Mouse (Mus musculus): ENCODE measurements around the gene Plekha5. TPM values are rescaled to one million over a fixed set of nuclear protein-coding genes. Genes with fewer than 3 reads are reported as not detected.

The Plekha5 gene
- polyA plus RNA-seq, 1 experiment from 2014 or later, result 5.2 TPM

DNA sequence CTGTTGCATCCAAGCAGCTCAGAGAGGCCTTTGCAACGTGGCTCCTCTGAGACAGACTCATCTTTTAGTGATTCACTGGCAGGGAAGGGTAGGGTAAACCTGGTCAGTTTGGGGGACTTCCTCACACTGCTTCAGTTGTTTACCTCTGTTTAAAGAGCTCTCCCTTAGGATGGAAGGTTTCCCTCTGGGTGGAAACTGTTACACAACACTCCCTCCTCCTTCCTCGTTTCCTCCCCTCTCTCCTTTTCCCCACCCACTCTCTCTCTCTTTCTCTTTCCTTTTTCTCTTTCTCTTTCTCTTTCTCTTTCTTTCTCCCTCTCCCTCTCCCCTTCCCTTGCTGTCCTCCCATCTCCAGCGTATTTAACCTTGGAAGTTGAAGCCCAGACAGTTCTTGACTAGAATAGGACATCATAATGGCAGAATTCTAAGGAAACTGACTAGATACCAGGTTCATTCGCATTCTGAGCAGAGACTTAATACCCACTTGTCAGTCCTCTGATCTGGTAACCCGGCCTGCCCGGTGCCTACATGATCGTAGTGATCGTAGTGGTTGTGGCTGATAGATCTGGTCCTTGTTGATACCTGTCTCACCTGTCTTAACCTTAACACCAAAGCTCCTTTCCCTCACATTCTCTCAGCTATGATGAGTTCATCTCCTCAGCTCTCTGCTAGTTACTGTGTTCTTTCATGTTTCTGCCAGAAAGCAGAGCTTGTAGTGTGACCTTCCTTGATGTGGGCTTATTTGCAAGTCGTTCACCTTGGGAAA, 137.5 kb downstream of the Plekha5 start:
- H3K27ac ChIP-seq (ENCODE audit: low read depth), result no peak overlapping the region
- no peaks in the 10 kb centered on the region for H3K9me3 ChIP-seq (ENCODE audit: low read length)
- H3K4me1 ChIP-seq (ENCODE audit: insufficient read depth), result peaks cover 2% of the 10 kb centered on the region; the same call in 1 of the 2 replicates
- H3K36me3 ChIP-seq (replicated peaks; ENCODE audit: insufficient read depth, low read length), result peaks cover 3% of the 10 kb centered on the region; the same call in 1 of the 2 replicates
- H3K4me2 ChIP-seq (ENCODE audit: low read depth, low read length), result no peak overlapping the region
- 67% methylated on average over 9 of the region's 9 CpGs for WGBS (ENCODE audit: insufficient replicate concordance)
- no peak for DNase-seq
- TF ChIP-seq CTCF (IDR thresholded peaks at IDR 0.05; ENCODE audit: low read depth), result no peak
- TF ChIP-seq EP300 (IDR thresholded peaks at IDR 0.05; ENCODE audit: low read depth), result no peak
- no peaks in the 10 kb centered on the region for H3K27me3 ChIP-seq (ENCODE audit: insufficient read depth, low read length)
- H3K4me3 ChIP-seq (ENCODE audit: low read depth, low read length), result no peak overlapping the region
- no peak overlapping the region for H3K9ac ChIP-seq (replicated peaks)
- ATAC-seq, result no peak

DNA sequence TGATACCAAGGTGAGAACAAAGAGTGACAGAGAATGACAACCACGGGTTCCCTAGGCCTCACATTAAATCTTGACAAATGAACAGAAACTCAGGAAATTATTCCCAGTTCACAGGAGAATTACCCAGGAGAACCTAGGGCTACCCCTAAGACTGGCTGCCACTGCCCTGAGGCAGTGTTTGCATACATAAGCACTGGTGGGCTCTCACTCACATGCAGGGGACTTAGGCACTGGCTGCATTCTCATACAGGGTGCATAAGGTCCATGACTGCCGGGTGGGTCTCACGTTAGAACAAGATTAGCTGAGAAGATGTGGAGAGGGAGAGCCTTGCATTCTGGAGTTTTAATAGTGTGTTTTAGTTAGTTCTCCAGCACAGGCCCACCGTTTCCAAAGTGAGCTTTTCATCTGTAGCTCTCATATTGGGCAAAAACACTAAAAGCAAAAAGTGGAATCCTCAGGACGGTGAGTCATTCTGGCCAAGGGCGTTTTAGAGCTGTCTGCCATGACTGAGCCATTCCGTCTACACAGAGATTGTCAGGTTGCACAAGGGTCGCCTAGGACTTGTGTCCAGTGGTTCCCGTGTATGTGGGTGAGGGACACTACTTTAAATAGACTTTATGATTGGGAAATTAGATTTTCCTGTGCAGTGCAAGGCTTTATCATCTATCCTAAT, 138.2 kb downstream of the Plekha5 start:
- Histone ChIP-seq H3K4me1 (ENCODE audit: insufficient read depth) (peaks cover 2% of the 10 kb centered on the region; the same call in 1 of the 2 replicates), H3K27me3 (ENCODE audit: insufficient read depth, low read length) (no peaks in the 10 kb centered on the region), H3K36me3 (replicated peaks; ENCODE audit: insufficient read depth, low read length) (peaks cover 4% of the 10 kb centered on the region; the same call in 1 of the 2 replicates), H3K4me3 (ENCODE audit: low read depth, low read length) (no peak overlapping the region), H3K9ac (replicated peaks) (no peak overlapping the region), H3K4me2 (ENCODE audit: low read depth, low read length) (no peak overlapping the region), H3K9me3 (ENCODE audit: low read length) (no peaks in the 10 kb centered on the region), H3K27ac (ENCODE audit: low read depth) (no peak overlapping the region)
- 78% methylated on average over 9 of the region's 9 CpGs for WGBS (ENCODE audit: insufficient replicate concordance)
- TF ChIP-seq EP300 (IDR thresholded peaks at IDR 0.05; ENCODE audit: low read depth) (no peak), CTCF (IDR thresholded peaks at IDR 0.05; ENCODE audit: low read depth) (no peak)
- DNase-seq (no peak), ATAC-seq (no peak)

DNA sequence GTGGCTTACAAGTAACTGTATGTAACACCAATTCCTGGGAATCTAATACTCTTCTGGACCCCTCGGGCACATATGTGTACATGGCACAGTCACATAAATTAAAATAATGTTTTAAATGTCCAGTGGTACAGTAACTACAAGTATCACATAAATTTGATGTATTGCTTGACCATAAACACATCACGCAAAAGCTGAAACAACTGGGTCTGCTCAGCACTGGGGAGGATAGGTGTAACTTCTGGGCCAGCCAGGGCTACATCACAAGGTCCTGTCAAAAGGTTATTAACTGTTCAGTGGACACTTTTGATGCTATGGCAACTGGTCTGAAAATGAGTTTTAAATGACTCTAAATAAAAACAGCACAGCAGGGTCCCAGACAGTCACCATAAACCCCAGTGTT, 143.3 kb downstream of the Plekha5 start:
- Histone ChIP-seq H3K36me3 (replicated peaks; ENCODE audit: insufficient read depth, low read length) (peaks cover 3% of the 10 kb centered on the region; the same call in 1 of the 2 replicates), H3K27me3 (ENCODE audit: insufficient read depth, low read length) (no peaks in the 10 kb centered on the region), H3K9me3 (ENCODE audit: low read length) (no peaks in the 10 kb centered on the region), H3K9ac (replicated peaks) (no peak overlapping the region), H3K4me1 (ENCODE audit: insufficient read depth) (no peaks in the 10 kb centered on the region), H3K4me3 (ENCODE audit: low read depth, low read length) (no peak overlapping the region), H3K27ac (ENCODE audit: low read depth) (no peak overlapping the region), H3K4me2 (ENCODE audit: low read depth, low read length) (no peak overlapping the region)
- DNase-seq, result no peak
- TF ChIP-seq CTCF (IDR thresholded peaks at IDR 0.05; ENCODE audit: low read depth) (no peak), EP300 (IDR thresholded peaks at IDR 0.05; ENCODE audit: low read depth) (no peak)
- WGBS (ENCODE audit: insufficient replicate concordance), result 83% methylated on average over 2 of the region's 2 CpGs
- no peak for ATAC-seq

GRCm38 (mm10) chr6:140567897-140568296, 144.0 kb downstream of the Plekha5 start:
- 59% methylated on average over 2 of the region's 2 CpGs for WGBS (ENCODE audit: insufficient replicate concordance)
- no peak for ATAC-seq
- Histone ChIP-seq H3K4me1 (ENCODE audit: insufficient read depth) (no peaks in the 10 kb centered on the region), H3K9ac (replicated peaks) (no peak overlapping the region), H3K27ac (ENCODE audit: low read depth) (no peak overlapping the region), H3K9me3 (ENCODE audit: low read length) (no peaks in the 10 kb centered on the region), H3K4me2 (ENCODE audit: low read depth, low read length) (no peak overlapping the region), H3K27me3 (ENCODE audit: insufficient read depth, low read length) (no peaks in the 10 kb centered on the region), H3K36me3 (replicated peaks; ENCODE audit: insufficient read depth, low read length) (peaks cover 3% of the 10 kb centered on the region; the same call in 1 of the 2 replicates), H3K4me3 (ENCODE audit: low read depth, low read length) (no peak overlapping the region)
- no peak for DNase-seq
- TF ChIP-seq CTCF (IDR thresholded peaks at IDR 0.05; ENCODE audit: low read depth), result no peak
- no peak for TF ChIP-seq EP300 (IDR thresholded peaks at IDR 0.05; ENCODE audit: low read depth)

GRCm38 (mm10) chr6:140570152-140570551, 146.3 kb downstream of the Plekha5 start:
- Histone ChIP-seq H3K4me1 (ENCODE audit: insufficient read depth) (peaks cover 6% of the 10 kb centered on the region), H3K27me3 (ENCODE audit: insufficient read depth, low read length) (no peaks in the 10 kb centered on the region), H3K4me3 (ENCODE audit: low read depth, low read length) (no peak overlapping the region), H3K36me3 (replicated peaks; ENCODE audit: insufficient read depth, low read length) (peaks cover 3% of the 10 kb centered on the region; the same call in 1 of the 2 replicates), H3K9me3 (ENCODE audit: low read length) (no peaks in the 10 kb centered on the region), H3K27ac (ENCODE audit: low read depth) (peak overlapping the region; percentile 87), H3K4me2 (ENCODE audit: low read depth, low read length) (no peak overlapping the region), H3K9ac (replicated peaks) (no peak overlapping the region)
- peak; percentile 84 for TF ChIP-seq EP300 (IDR thresholded peaks at IDR 0.05; ENCODE audit: low read depth)
- TF ChIP-seq CTCF (IDR thresholded peaks at IDR 0.05; ENCODE audit: low read depth), result no peak
- ATAC-seq (peak; percentile 94), DNase-seq (peak; percentile 80)
- WGBS (ENCODE audit: insufficient replicate concordance), result 53% methylated on average over 11 of the region's 11 CpGs

GRCm38 (mm10) chr6:140574943-140575342, 151.1 kb downstream of the Plekha5 start:
- Histone ChIP-seq H3K36me3 (replicated peaks; ENCODE audit: insufficient read depth, low read length) (no peaks in the 10 kb centered on the region), H3K27ac (ENCODE audit: low read depth) (peak overlapping the region; percentile 85), H3K9ac (replicated peaks) (no peak overlapping the region), H3K4me2 (ENCODE audit: low read depth, low read length) (no peak overlapping the region), H3K9me3 (ENCODE audit: low read length) (no peaks in the 10 kb centered on the region), H3K27me3 (ENCODE audit: insufficient read depth, low read length) (no peaks in the 10 kb centered on the region), H3K4me3 (ENCODE audit: low read depth, low read length) (no peak overlapping the region), H3K4me1 (ENCODE audit: insufficient read depth) (peaks cover 6% of the 10 kb centered on the region)
- TF ChIP-seq EP300 (IDR thresholded peaks at IDR 0.05; ENCODE audit: low read depth) (peak; percentile 33; the same call in 1 of the 2 replicates), CTCF (IDR thresholded peaks at IDR 0.05; ENCODE audit: low read depth) (no peak)
- peak; percentile 65 for ATAC-seq
- DNase-seq, result no peak
- 60% methylated on average over 3 of the region's 3 CpGs for WGBS (ENCODE audit: insufficient replicate concordance)

Data from liver, postnatal 0 days (tissue).